Mouse (Mus musculus) limb, embryonic 13.5 days (tissue): ENCODE data around the gene Olfr1121. TPM values are rescaled to one million over a fixed set of nuclear protein-coding genes. Genes with fewer than 3 reads are reported as not detected.
"Not testable (repeated sequence)": the region's sequence is repeated elsewhere in the genome, so short reads cannot be mapped to it uniquely, and the experiment has no call there.

ENCODE experiments used
- ATAC-seq: fragments of 200-750 bp; cut with Nextera tagmentation; 2 replicates; pipeline ENCODE4 v1.8.0; 2017; ENCODE audit warnings: low read depth, moderate number of reproducible peaks, moderate TSS enrichment; ENCODE audit not compliant: low FRiP score
- H3K27ac ChIP-seq: fragments of 300-500 bp; sonication (generic); 2 replicates; pipeline ENCODE4 v1.5.1; 2015; ENCODE audit warnings: inconsistent platforms, mild to moderate bottlenecking, moderate library complexity
- H3K27me3 ChIP-seq: fragments of 300-500 bp; sonication (generic); 2 replicates; pipeline ENCODE4 v1.6.1; 2015; ENCODE audit warnings: mild to moderate bottlenecking, inconsistent platforms
- H3K36me3 ChIP-seq: fragments of 300-500 bp; sonication (generic); 2 replicates; pipeline ENCODE4 v1.6.1; 2015; ENCODE audit warnings: inconsistent platforms, mild to moderate bottlenecking, moderate library complexity
- H3K4me1 ChIP-seq: fragments of 300-500 bp; sonication (generic); 2 replicates; pipeline ENCODE4 v1.6.1; 2015; ENCODE audit warnings: inconsistent platforms
- H3K4me2 ChIP-seq: fragments of 300-500 bp; sonication (generic); replicated peaks from 2 replicates; pipeline ENCODE4 v1.6.1; 2015; ENCODE audit warnings: inconsistent platforms, mild to moderate bottlenecking, moderate library complexity
- H3K4me3 ChIP-seq: fragments of 300-500 bp; sonication (generic); 2 replicates; pipeline ENCODE4 v1.5.1; 2015; ENCODE audit warnings: moderate library complexity, mild to moderate bottlenecking, inconsistent platforms
- H3K9ac ChIP-seq: fragments of 300-500 bp; sonication (generic); 2 replicates; pipeline ENCODE4 v1.6.1; 2015; ENCODE audit warnings: mild to moderate bottlenecking, inconsistent platforms
- H3K9me3 ChIP-seq: fragments of 300-500 bp; sonication (generic); 2 replicates; pipeline ENCODE4 v1.6.1; 2016; ENCODE audit warnings: inconsistent platforms
- WGBS: fragments of 180-500 bp; shearing (Covaris S2); methylation state at CpG from one replicate; pipeline ENCODE4 v1.1.7; 2015; 5-methylcytosine and 5-hydroxymethylcytosine counted together
- polyA plus RNA-seq: library from polyadenylated mRNA; unstranded; fragments of >200 nt; fragmentation: Nextera tagmentation; extraction: Ambion mirVana; gene quantifications from 2 replicates; pipeline ENCODE4 v1.2.1, GENCODE M21; 2015

The Olfr1121 gene
- polyA plus RNA-seq, result not detected in 2 replicates

GRCm38 (mm10) chr2:87369595-87369994, at the start of gene Olfr1121:
TSS of gene Olfr1121 (plus strand) at chr2:87369895.
- Histone ChIP-seq H3K4me2 (no peak within 1 kb of the TSS), H3K4me3 (no peak within 1 kb of the TSS), H3K9me3 (no peaks in the 10 kb centered on the region), H3K27me3 (no peaks in the 10 kb centered on the region), H3K4me1 (no peaks in the 10 kb centered on the region), H3K27ac (no peak within 1 kb of the TSS), H3K9ac (no peak within 1 kb of the TSS), H3K36me3 (no peaks in the 10 kb centered on the region)
- no peak for ATAC-seq
- WGBS, result 38% methylated on average over 1 of the region's 1 CpGs

GRCm38 (mm10) chr2:87354515-87354914, 15.2 kb upstream of the Olfr1121 start, which contains the start of gene Olfr1120:
TSS of gene Olfr1120 (plus strand) at chr2:87354815.
- no peaks in the 10 kb centered on the region for H3K9me3 ChIP-seq
- WGBS, result 60% methylated on average over 2 of the region's 2 CpGs
- no peak within 1 kb of the TSS for H3K9ac ChIP-seq
- H3K27ac ChIP-seq, result no peak within 1 kb of the TSS
- H3K36me3 ChIP-seq, result no peaks in the 10 kb centered on the region
- H3K4me1 ChIP-seq, result no peaks in the 10 kb centered on the region
- no peaks in the 10 kb centered on the region for H3K27me3 ChIP-seq
- H3K4me2 ChIP-seq, result no peak within 1 kb of the TSS
- no peak within 1 kb of the TSS for H3K4me3 ChIP-seq
- no peak for ATAC-seq

GRCm38 (mm10) chr2:87360121-87360520, 9.6 kb upstream of the Olfr1121 start:
- H3K9me3 ChIP-seq, H3K4me3 ChIP-seq, H3K27ac ChIP-seq, H3K4me2 ChIP-seq, ATAC-seq, H3K27me3 ChIP-seq, H3K9ac ChIP-seq, H3K4me1 ChIP-seq, H3K36me3 ChIP-seq: not testable (repeated sequence)
- 94% methylated on average over 2 of the region's 2 CpGs for WGBS

DNA sequence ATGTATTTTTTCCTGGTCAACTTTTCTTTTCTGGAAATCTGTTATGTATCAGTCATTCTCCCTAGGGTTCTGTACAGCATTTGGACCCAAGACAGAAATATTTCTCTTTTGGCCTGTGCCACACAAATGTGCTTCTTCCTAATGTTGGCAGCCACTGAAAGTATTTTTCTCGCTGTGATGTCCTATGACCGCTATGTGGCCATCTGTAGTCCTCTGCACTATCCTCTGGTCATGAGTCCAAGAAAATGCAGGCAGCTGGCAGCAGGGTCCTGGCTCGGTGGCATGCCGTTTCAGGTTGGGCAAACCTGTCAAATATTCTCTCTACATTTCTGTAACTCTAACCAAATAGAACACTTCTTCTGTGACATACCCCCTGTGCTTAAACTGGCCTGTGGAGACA, 2.0 kb downstream of the Olfr1121 start:
- ATAC-seq, result no peak
- Histone ChIP-seq H3K27ac (no peak overlapping the region), H3K4me2 (no peak overlapping the region), H3K4me3 (no peak overlapping the region), H3K9ac (no peak overlapping the region), H3K27me3 (no peaks in the 10 kb centered on the region), H3K4me1 (no peaks in the 10 kb centered on the region), H3K36me3 (no peaks in the 10 kb centered on the region), H3K9me3 (no peaks in the 10 kb centered on the region)
- WGBS, result 88% methylated on average over 4 of the region's 4 CpGs

DNA sequence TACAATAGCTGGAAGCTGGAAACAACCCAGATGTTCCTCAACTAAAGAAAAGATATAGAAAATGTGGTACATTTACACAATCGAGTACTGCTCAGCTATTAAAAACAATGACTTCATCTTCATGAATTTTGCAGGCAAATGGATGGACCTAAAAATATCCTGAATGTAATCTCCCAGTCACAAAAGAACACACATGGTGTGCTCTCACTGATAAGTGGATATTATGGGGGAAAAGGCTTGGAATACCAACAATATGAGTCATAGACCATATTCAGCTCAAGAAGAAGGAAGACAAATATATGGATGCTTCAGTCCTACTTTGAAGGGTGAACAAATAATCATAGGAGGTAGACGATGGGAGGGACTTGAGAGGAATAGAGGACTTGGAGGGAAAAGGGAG, 14.2 kb downstream of the Olfr1121 start:
- Histone ChIP-seq H3K27me3 (no peaks in the 10 kb centered on the region), H3K4me2 (no peak overlapping the region), H3K27ac (no peak overlapping the region), H3K4me3 (no peak overlapping the region), H3K4me1 (no peaks in the 10 kb centered on the region), H3K9ac (no peak overlapping the region), H3K36me3 (no peaks in the 10 kb centered on the region), H3K9me3 (no peaks in the 10 kb centered on the region)
- no peak for ATAC-seq
- 87% methylated on average over 2 of the region's 2 CpGs for WGBS

DNA sequence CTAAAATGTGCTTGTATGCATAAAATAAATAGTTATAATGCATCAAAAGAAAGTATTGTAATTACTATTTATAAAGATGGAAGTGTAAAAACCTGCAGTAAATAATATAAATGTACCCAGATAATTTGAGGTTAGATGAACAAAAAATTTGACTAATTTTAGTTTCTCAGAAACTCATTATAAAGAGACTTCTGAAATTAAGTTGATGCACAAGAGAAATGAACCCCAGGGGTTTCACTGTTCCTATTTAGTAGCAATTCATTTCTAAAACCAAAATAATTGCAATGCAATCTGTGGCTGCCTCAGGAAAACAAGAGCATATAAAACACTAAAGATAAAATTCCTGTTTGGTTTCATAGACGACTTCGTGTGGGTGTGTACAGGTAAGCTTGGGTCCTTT, 15.9 kb downstream of the Olfr1121 start, which contains the start of gene Olfr1122:
Gene Olfr1122 (plus strand): TSS at position 301 of the 400 bp plus-strand sequence.
- Histone ChIP-seq H3K9ac (no peak within 1 kb of the TSS), H3K4me2 (no peak within 1 kb of the TSS), H3K36me3 (no peaks in the 10 kb centered on the region), H3K27ac (no peak within 1 kb of the TSS), H3K9me3 (no peaks in the 10 kb centered on the region), H3K4me1 (no peaks in the 10 kb centered on the region), H3K4me3 (no peak within 1 kb of the TSS), H3K27me3 (no peaks in the 10 kb centered on the region)
- WGBS, result 78% methylated on average over 2 of the region's 2 CpGs
- no peak for ATAC-seq

- not testable (repeated sequence) for H3K9ac ChIP-seq, H3K27me3 ChIP-seq, H3K27ac ChIP-seq, H3K4me2 ChIP-seq, H3K36me3 ChIP-seq, H3K9me3 ChIP-seq, H3K4me1 ChIP-seq, H3K4me3 ChIP-seq
- 89% methylated on average over 5 of the region's 5 CpGs for WGBS
- peak; percentile 28; the same call in 1 of the 2 replicates for ATAC-seq
Measured at GRCm38 (mm10) chr2:87393605-87394004, 23.9 kb downstream of the Olfr1121 start.

GRCm38 (mm10) chr2:87394686-87395085, 25.0 kb downstream of the Olfr1121 start:
- not testable (repeated sequence) for H3K9me3 ChIP-seq, H3K4me3 ChIP-seq, H3K27ac ChIP-seq, H3K9ac ChIP-seq, H3K27me3 ChIP-seq, ATAC-seq, H3K4me2 ChIP-seq, H3K36me3 ChIP-seq, H3K4me1 ChIP-seq
- WGBS, result 81% methylated on average over 7 of the region's 7 CpGs

GRCm38 (mm10) chr2:87416335-87416734, 46.6 kb downstream of the Olfr1121 start, which contains the start of gene Olfr1123:
TSS of gene Olfr1123 (plus strand) at chr2:87416635.
- no peak within 1 kb of the TSS for H3K4me2 ChIP-seq
- no peaks in the 10 kb centered on the region for H3K4me1 ChIP-seq
- H3K4me3 ChIP-seq, result no peak within 1 kb of the TSS
- no peak within 1 kb of the TSS for H3K9ac ChIP-seq
- no peaks in the 10 kb centered on the region for H3K9me3 ChIP-seq
- no peaks in the 10 kb centered on the region for H3K27me3 ChIP-seq
- WGBS, result 78% methylated on average over 1 of the region's 1 CpGs
- H3K36me3 ChIP-seq, result no peaks in the 10 kb centered on the region
- H3K27ac ChIP-seq, result no peak within 1 kb of the TSS
- ATAC-seq, result no peak

Other genes with a start within 250 kb of the Olfr1121 start
- gene Olfr1110, start 229.6 kb upstream of the Olfr1121 start, polyA plus RNA-seq, result not detected in 2 replicates
- not detected in 2 replicates for gene Olfr1111, start 217.3 kb upstream of the Olfr1121 start, polyA plus RNA-seq
- gene Olfr1112, start 182.1 kb upstream of the Olfr1121 start, polyA plus RNA-seq, result not detected in 2 replicates
- not detected in 2 replicates for gene Olfr1113, start 160.9 kb upstream of the Olfr1121 start, polyA plus RNA-seq
- not detected in 2 replicates for gene Olfr1115, start 121.9 kb upstream of the Olfr1121 start, polyA plus RNA-seq
- not detected in 2 replicates for gene Olfr1116, start 102.4 kb upstream of the Olfr1121 start, polyA plus RNA-seq
- gene Olfr1118, start 62.3 kb upstream of the Olfr1121 start, polyA plus RNA-seq, result not detected in 2 replicates
- not detected in 2 replicates for gene Olfr1120, start 15.1 kb upstream of the Olfr1121 start, polyA plus RNA-seq
- gene Olfr1122, start 16.0 kb downstream of the Olfr1121 start, polyA plus RNA-seq, result not detected in 2 replicates
- gene Olfr1123, start 46.7 kb downstream of the Olfr1121 start, polyA plus RNA-seq, result not detected in 2 replicates
- 0.05 and 0.13 TPM in 2 replicates for gene Olfr1124, start 60.4 kb downstream of the Olfr1121 start, polyA plus RNA-seq
- gene Olfr1126, start 84.1 kb downstream of the Olfr1121 start, polyA plus RNA-seq, result not detected in 2 replicates
- not detected in 2 replicates for gene Pramel7, start 127.2 kb downstream of the Olfr1121 start, polyA plus RNA-seq
- gene Pramel6, start 136.7 kb downstream of the Olfr1121 start, polyA plus RNA-seq, result not detected in 2 replicates
- not detected in 2 replicates for gene Olfr153, start 161.9 kb downstream of the Olfr1121 start, polyA plus RNA-seq
- gene Olfr1128, start 175.6 kb downstream of the Olfr1121 start, polyA plus RNA-seq, result not detected in 2 replicates
- gene Olfr1129, start 204.0 kb downstream of the Olfr1121 start, polyA plus RNA-seq, result not detected in 2 replicates
- gene Olfr1130, start 236.3 kb downstream of the Olfr1121 start, polyA plus RNA-seq, result not detected in 2 replicates